Mouse (Mus musculus): Measurements from ENCODE around the gene Cd2bp2. TPM values are rescaled to one million over a fixed set of nuclear protein-coding genes. Genes with fewer than 3 reads are reported as not detected.

The Cd2bp2 gene
- polyA plus RNA-seq, 1 experiment from 2014 or later: 64.7 TPM

- Histone ChIP-seq H3K9ac (ENCODE audit: low read depth, low read length) (no peak overlapping the region; the same call in 1 of the 2 replicates), H3K27ac (ENCODE audit: low read depth, low read length) (no peak overlapping the region), H3K27me3 (ENCODE audit: control insufficient read depth, insufficient read depth, low read length) (peaks cover 10% of the 10 kb centered on the region; the same call in 1 of the 2 replicates), H3K4me2 (replicated peaks; ENCODE audit: low read depth, low read length) (no peak overlapping the region), H3K36me3 (ENCODE audit: control insufficient read depth, insufficient read depth, low read length) (no peaks in the 10 kb centered on the region), H3K4me3 (ENCODE audit: low read depth, low read length) (no peak overlapping the region), H3K9me3 (ENCODE audit: control insufficient read depth, low read length) (no peaks in the 10 kb centered on the region), H3K4me1 (replicated peaks; ENCODE audit: control insufficient read depth, insufficient read depth, low read length) (no peaks in the 10 kb centered on the region)
- 47% methylated on average over 12 of the region's 12 CpGs for WGBS
- DNase-seq (ENCODE audit: low spot score) (peak; percentile 3), ATAC-seq (ENCODE audit: low FRiP score) (no peak)
Observed at GRCm38 (mm10) chr7:127213930-127214329, 18.1 kb upstream of the Cd2bp2 start.

DNA sequence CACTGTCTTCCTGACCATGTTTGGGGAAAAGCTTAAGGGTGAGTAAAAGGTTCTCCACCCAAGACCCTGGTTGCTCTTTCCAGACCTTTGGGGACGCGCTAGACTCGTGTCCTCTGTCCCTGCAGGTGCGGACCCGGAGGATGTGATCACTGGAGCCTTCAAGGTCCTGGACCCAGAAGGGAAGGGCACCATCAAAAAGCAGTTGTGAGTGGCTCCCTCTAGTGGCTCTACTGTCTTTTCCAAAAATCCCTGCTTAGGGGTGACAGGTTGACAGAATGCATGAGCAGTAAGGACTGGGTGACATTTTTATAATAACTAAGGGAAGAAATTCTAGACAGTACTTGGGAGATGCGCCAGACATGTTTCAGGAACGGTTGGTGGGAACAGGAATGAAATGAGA is 17.6 kb upstream of the Cd2bp2 start:
- no peak for ATAC-seq (ENCODE audit: low FRiP score)
- Histone ChIP-seq H3K4me1 (replicated peaks; ENCODE audit: control insufficient read depth, insufficient read depth, low read length) (no peaks in the 10 kb centered on the region), H3K27me3 (ENCODE audit: control insufficient read depth, insufficient read depth, low read length) (peaks cover 10% of the 10 kb centered on the region; the same call in 1 of the 2 replicates), H3K27ac (ENCODE audit: low read depth, low read length) (no peak overlapping the region), H3K9me3 (ENCODE audit: control insufficient read depth, low read length) (no peaks in the 10 kb centered on the region), H3K4me3 (ENCODE audit: low read depth, low read length) (no peak overlapping the region), H3K36me3 (ENCODE audit: control insufficient read depth, insufficient read depth, low read length) (no peaks in the 10 kb centered on the region), H3K4me2 (replicated peaks; ENCODE audit: low read depth, low read length) (no peak overlapping the region), H3K9ac (ENCODE audit: low read depth, low read length) (no peak overlapping the region)
- peak; percentile 65 for DNase-seq (ENCODE audit: low spot score)
- WGBS: 41% methylated on average over 7 of the region's 7 CpGs

DNA sequence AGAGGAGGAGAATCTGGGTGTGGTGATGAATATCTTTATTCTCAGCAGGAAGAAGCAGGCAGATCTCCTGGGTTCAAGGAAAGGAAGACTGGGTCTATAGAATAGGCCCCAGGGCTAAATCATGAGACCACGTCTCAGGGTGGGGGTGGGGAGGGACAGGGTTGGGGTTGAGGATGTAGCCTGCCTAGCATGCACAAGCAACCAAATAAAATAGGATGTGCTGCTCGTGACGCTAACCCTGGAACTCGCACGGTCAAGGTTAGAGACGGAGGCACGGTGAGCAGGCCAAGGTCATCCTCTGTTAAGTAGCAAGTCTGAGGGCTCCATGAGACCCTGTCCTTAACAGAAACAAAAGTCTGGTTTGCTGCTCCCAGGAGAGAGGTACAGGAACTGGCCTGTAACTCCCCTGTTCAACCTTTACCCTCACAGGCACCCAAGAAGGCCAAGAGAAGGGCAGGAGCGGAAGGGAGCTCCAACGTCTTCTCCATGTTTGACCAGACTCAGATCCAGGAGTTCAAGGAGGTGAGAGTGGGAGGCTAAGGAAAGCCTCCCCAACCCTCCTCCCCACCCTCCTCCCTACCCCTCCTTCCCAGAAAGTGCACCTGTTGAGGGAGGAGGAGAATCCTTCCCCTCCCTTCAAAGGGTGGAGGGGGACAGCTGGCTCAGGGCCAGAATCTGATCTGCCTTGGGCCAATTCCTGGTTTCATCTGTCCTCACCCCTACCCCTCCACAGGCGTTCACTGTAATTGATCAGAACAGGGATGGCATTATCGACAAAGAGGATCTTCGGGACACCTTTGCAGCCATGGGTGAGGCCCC is 16.8 kb upstream of the Cd2bp2 start:
- 88% methylated on average over 12 of the region's 12 CpGs for WGBS
- no peaks in the 10 kb centered on the region for H3K4me1 ChIP-seq (replicated peaks; ENCODE audit: control insufficient read depth, insufficient read depth, low read length)
- no peaks in the 10 kb centered on the region for H3K36me3 ChIP-seq (ENCODE audit: control insufficient read depth, insufficient read depth, low read length)
- H3K9ac ChIP-seq (ENCODE audit: low read depth, low read length): no peak overlapping the region
- no peak for ATAC-seq (ENCODE audit: low FRiP score)
- no peak overlapping the region for H3K4me2 ChIP-seq (replicated peaks; ENCODE audit: low read depth, low read length)
- no peaks in the 10 kb centered on the region for H3K9me3 ChIP-seq (ENCODE audit: control insufficient read depth, low read length)
- H3K27me3 ChIP-seq (ENCODE audit: control insufficient read depth, insufficient read depth, low read length): peaks cover 10% of the 10 kb centered on the region; the same call in 1 of the 2 replicates
- DNase-seq (ENCODE audit: low spot score): no peak
- H3K27ac ChIP-seq (ENCODE audit: low read depth, low read length): no peak overlapping the region
- H3K4me3 ChIP-seq (ENCODE audit: low read depth, low read length): no peak overlapping the region

- no peak overlapping the region for H3K4me2 ChIP-seq (replicated peaks; ENCODE audit: low read depth, low read length)
- peaks cover 10% of the 10 kb centered on the region; the same call in 1 of the 2 replicates for H3K27me3 ChIP-seq (ENCODE audit: control insufficient read depth, insufficient read depth, low read length)
- H3K9me3 ChIP-seq (ENCODE audit: control insufficient read depth, low read length): no peaks in the 10 kb centered on the region
- H3K9ac ChIP-seq (ENCODE audit: low read depth, low read length): no peak overlapping the region
- ATAC-seq (ENCODE audit: low FRiP score): no peak
- H3K36me3 ChIP-seq (ENCODE audit: control insufficient read depth, insufficient read depth, low read length): no peaks in the 10 kb centered on the region
- no peak overlapping the region for H3K4me3 ChIP-seq (ENCODE audit: low read depth, low read length)
- 79% methylated on average over 5 of the region's 5 CpGs for WGBS
- no peak overlapping the region for H3K27ac ChIP-seq (ENCODE audit: low read depth, low read length)
- peaks cover 6% of the 10 kb centered on the region; the same call in 1 of the 2 replicates for H3K4me1 ChIP-seq (replicated peaks; ENCODE audit: control insufficient read depth, insufficient read depth, low read length)
- no peak for DNase-seq (ENCODE audit: low spot score)
Observed at GRCm38 (mm10) chr7:127211014-127211745, 15.3 kb upstream of the Cd2bp2 start.

DNA sequence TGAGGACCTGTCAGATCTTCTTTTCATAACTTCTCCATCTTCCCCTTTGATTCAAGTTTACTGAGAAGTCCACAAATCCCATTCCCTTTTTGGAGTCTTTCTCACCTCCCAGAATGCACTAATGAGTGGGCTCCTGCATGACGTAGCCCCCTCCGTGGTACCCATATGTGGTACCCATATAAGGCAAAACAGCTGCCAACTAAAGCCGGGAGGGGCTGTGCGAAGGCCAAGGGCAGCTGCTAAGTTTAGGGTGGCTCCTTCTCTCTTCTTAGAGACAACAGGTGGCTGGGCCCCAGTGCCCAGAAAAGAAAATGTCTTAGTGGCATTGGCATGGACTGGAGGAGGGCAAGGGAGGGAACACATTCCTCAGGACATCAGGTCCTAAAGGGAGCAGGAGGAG is 14.4 kb upstream of the Cd2bp2 start:
- no peak overlapping the region for H3K4me3 ChIP-seq (ENCODE audit: low read depth, low read length)
- ATAC-seq (ENCODE audit: low FRiP score): no peak
- WGBS: 97% methylated on average over 4 of the region's 4 CpGs

GRCm38 (mm10) chr7:127209851-127210250 is 14.0 kb upstream of the Cd2bp2 start:
- Histone ChIP-seq H3K9me3 (ENCODE audit: control insufficient read depth, low read length) (no peaks in the 10 kb centered on the region), H3K4me1 (replicated peaks; ENCODE audit: control insufficient read depth, insufficient read depth, low read length) (peaks cover 6% of the 10 kb centered on the region; the same call in 1 of the 2 replicates), H3K36me3 (ENCODE audit: control insufficient read depth, insufficient read depth, low read length) (no peaks in the 10 kb centered on the region), H3K27ac (ENCODE audit: low read depth, low read length) (no peak overlapping the region), H3K27me3 (ENCODE audit: control insufficient read depth, insufficient read depth, low read length) (peaks cover 10% of the 10 kb centered on the region; the same call in 1 of the 2 replicates), H3K9ac (ENCODE audit: low read depth, low read length) (no peak overlapping the region), H3K4me3 (ENCODE audit: low read depth, low read length) (peak overlapping the region; percentile 22), H3K4me2 (replicated peaks; ENCODE audit: low read depth, low read length) (peak overlapping the region; percentile 39; the same call in 1 of the 2 replicates)
- 89% methylated on average over 5 of the region's 5 CpGs for WGBS
- ATAC-seq (ENCODE audit: low FRiP score) (no peak), DNase-seq (ENCODE audit: low spot score) (no peak)

More for the DNA sequence above, 14.4 kb upstream of the Cd2bp2 start:
- Histone ChIP-seq H3K4me2 (replicated peaks; ENCODE audit: low read depth, low read length) (no peak overlapping the region), H3K27ac (ENCODE audit: low read depth, low read length) (no peak overlapping the region), H3K4me1 (replicated peaks; ENCODE audit: control insufficient read depth, insufficient read depth, low read length) (peaks cover 6% of the 10 kb centered on the region; the same call in 1 of the 2 replicates), H3K9me3 (ENCODE audit: control insufficient read depth, low read length) (no peaks in the 10 kb centered on the region), H3K36me3 (ENCODE audit: control insufficient read depth, insufficient read depth, low read length) (no peaks in the 10 kb centered on the region), H3K27me3 (ENCODE audit: control insufficient read depth, insufficient read depth, low read length) (peaks cover 10% of the 10 kb centered on the region; the same call in 1 of the 2 replicates), H3K9ac (ENCODE audit: low read depth, low read length) (no peak overlapping the region)
- no peak for DNase-seq (ENCODE audit: low spot score)

- peaks cover 1% of the 10 kb centered on the region; the same call in 1 of the 2 replicates for H3K27me3 ChIP-seq (ENCODE audit: control insufficient read depth, insufficient read depth, low read length)
- H3K4me3 ChIP-seq (ENCODE audit: low read depth, low read length): peak within 1 kb of the TSS; percentile 90
- WGBS: under 1% methylated on average over 36 of the region's 44 CpGs
- no peaks in the 10 kb centered on the region for H3K36me3 ChIP-seq (ENCODE audit: control insufficient read depth, insufficient read depth, low read length)
- peaks cover 6% of the 10 kb centered on the region; the same call in 1 of the 2 replicates for H3K4me1 ChIP-seq (replicated peaks; ENCODE audit: control insufficient read depth, insufficient read depth, low read length)
- H3K9ac ChIP-seq (ENCODE audit: low read depth, low read length): peak within 1 kb of the TSS; percentile 92
- H3K27ac ChIP-seq (ENCODE audit: low read depth, low read length): peak within 1 kb of the TSS; percentile 77
- H3K9me3 ChIP-seq (ENCODE audit: control insufficient read depth, low read length): no peaks in the 10 kb centered on the region
- ATAC-seq (ENCODE audit: low FRiP score) (peak; percentile 94), DNase-seq (ENCODE audit: low spot score) (peak; percentile 96)
- H3K4me2 ChIP-seq (replicated peaks; ENCODE audit: low read depth, low read length): peak within 1 kb of the TSS; percentile 96
Observed at GRCm38 (mm10) chr7:127208553-127209438, 12.9 kb upstream of the Cd2bp2 start, which contains the start of gene Mylpf. Gene Mylpf, plus strand, starts transcription at chr7:127208890.

- ATAC-seq (ENCODE audit: low FRiP score) (peak; percentile 51), DNase-seq (ENCODE audit: low spot score) (no peak)
- no peaks in the 10 kb centered on the region for H3K27me3 ChIP-seq (ENCODE audit: control insufficient read depth, insufficient read depth, low read length)
- peaks cover 6% of the 10 kb centered on the region; the same call in 1 of the 2 replicates for H3K4me1 ChIP-seq (replicated peaks; ENCODE audit: control insufficient read depth, insufficient read depth, low read length)
- H3K27ac ChIP-seq (ENCODE audit: low read depth, low read length): peak within 1 kb of the TSS; percentile 77
- H3K9ac ChIP-seq (ENCODE audit: low read depth, low read length): peak within 1 kb of the TSS; percentile 92
- H3K4me2 ChIP-seq (replicated peaks; ENCODE audit: low read depth, low read length): peak within 1 kb of the TSS; percentile 96
- H3K36me3 ChIP-seq (ENCODE audit: control insufficient read depth, insufficient read depth, low read length): no peaks in the 10 kb centered on the region
- 1% methylated on average over 22 of the region's 44 CpGs for WGBS
- H3K9me3 ChIP-seq (ENCODE audit: control insufficient read depth, low read length): no peaks in the 10 kb centered on the region
- peak within 1 kb of the TSS; percentile 90 for H3K4me3 ChIP-seq (ENCODE audit: low read depth, low read length)
Observed at GRCm38 (mm10) chr7:127208295-127208552, 12.4 kb upstream of the Cd2bp2 start, which contains the start of gene Tbc1d10b. Gene Tbc1d10b, minus strand, starts transcription at chr7:127208468.
